Mouse (Mus musculus): ENCODE results near the gene Esrra. TPM values are rescaled to one million over a fixed set of nuclear protein-coding genes. Genes with fewer than 3 reads are reported as not detected.
A peak's percentile ranks its signal among the peaks of the same experiment; 100 is the strongest.
"Not testable (repeated sequence)": the region's sequence is repeated elsewhere in the genome, so short reads cannot be mapped to it uniquely, and the experiment has no call there.

Esrra gene
- total RNA-seq, 2 experiments from 2014 or later = 146 to 154 TPM

DNA sequence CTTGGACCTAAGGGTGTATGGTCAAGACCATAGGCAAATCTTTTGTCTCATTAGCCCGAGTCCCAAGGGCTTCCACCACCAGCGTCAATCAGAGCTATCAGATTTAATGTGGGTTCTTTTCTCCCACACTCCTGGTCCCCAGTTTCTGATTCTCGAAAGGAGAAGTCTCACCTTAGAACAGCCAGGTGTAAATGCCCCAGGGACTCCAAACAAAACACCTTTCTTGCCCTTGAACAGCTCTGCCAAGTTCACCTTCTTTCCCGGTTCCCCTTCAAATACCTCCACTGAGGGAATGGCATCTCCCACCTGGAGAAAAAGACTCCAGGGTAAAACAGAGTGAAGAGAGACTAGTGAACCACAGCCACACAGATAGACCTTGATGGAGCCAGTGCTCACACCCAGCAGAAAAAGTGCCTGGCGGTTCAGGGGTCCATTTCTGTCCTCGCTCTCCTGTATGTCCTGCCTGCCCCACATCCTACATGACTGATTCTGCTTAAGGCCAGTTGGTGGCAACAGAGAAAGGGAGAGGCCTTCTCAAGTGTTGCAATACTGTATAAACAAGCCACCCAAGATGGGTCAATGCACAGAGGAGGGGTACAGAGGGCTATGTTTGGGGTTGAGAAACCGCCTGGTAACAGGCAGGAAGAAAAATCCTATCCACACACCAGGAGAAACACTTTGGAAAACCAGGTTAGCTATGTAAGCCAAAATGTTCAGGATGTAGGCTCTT, 13.6 kb downstream of the Esrra start:
- DNase-seq = no peak
- intact Hi-C loops (cut with DNase I) = loop anchor here (2.0 kb wide), 2 partner anchors 37 to 67 kb away; partner anchors contain the start of gene Rps6ka4

DNA sequence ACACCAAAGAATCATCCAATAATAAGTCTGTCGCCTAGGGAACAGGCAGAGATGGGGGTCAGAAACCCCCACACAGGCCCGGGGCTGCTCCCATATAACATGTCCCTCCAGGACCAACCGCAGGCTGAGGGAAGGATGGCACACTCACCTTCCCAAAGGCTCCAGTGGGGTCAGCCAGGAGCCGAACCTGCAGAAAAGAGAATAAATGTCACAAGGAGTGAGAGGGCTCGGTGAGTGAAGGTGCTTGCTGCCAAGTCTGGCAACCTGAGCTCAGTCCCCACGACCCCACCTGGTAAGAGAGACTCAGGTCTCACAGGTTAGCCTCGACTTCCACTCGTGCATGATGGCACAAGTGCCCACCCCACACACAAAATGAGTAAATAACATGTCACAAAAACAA, 14.5 kb downstream of the Esrra start:
- DNase-seq = no peak
- intact Hi-C loops (cut with DNase I) = no loop called here

DNA sequence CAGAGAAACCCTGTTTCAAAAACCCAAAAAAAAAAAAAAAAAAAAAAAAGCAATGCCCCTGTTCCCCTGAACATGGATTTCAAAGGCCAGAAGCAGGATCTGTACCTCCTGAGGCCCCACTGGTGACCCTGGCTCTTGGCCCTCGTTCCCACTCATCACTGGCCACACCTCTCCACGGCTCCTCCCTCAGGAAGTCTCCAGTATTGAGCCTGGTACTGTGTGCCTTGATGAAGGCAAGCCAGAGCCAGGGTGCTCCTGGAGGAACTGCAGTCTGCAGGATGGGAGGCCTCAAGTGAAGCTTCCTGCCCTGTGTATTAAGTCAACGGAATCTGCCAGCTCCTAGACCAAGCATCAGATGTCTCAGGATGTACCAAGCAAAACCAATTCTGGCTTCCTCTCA, 15.4 kb downstream of the Esrra start:
- intact Hi-C loops (cut with DNase I) = no loop called here
- DNase-seq = no peak

DNA sequence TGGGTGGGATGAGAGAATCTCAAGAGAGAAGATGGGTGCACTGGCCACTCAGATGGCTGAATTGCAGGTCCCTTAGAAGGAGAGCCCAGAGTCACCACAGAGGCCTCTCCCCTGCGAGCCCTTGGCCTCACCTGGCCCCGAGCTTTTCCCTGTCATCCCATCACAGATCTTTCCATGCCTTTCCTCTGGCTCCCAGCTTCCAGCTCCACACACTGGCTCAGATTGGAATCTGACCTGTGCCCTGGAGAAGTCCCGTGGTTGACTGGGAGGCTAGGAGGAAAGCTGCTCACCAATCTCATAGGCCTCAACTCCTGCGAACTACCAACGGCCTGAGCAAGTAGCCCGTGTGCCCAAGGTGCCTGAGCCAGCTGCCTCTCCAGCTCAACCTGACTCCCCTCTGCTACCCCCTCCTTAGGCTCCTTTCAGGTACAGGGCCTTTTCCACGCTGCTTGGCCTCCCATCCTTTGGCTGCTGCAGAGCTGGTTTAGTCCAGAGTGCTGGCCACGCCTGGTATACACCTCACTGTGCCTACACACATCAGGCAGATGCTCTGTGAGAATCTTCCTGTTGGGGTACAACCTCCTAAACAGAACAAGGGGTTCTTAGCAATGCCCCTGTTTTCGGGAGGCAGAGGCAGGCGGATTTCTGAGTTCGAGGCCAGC, 16.0 kb downstream of the Esrra start:
- intact Hi-C loops (cut with DNase I) = no loop called here
- DNase-seq = no peak

DNA sequence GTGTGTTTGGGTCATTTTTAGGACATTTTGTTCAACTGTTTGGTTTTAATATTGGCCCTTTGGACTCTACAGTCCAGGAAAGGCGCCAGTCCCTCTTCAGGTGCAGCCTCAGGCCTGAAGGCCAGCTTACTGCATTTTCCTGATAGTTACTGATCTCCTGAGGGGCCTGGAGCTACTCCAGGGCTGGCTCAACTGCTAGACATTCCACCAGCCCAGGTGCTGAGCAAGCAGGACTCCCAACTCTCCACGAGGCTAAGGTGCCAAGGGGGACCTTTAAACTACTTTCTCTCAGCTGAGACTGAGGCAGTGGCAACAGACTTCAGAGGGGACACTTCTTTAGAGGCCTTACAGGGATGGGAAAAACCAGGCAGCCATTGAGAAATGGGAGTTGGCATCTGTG, 16.8 kb downstream of the Esrra start:
- intact Hi-C loops (cut with DNase I) = no loop called here
- DNase-seq = no peak

- no peak for DNase-seq
- intact Hi-C loops (cut with DNase I) = no loop called here
Observed at GRCm38 (mm10) chr19:6903031-6903430, 18.6 kb downstream of the Esrra start.

DNA sequence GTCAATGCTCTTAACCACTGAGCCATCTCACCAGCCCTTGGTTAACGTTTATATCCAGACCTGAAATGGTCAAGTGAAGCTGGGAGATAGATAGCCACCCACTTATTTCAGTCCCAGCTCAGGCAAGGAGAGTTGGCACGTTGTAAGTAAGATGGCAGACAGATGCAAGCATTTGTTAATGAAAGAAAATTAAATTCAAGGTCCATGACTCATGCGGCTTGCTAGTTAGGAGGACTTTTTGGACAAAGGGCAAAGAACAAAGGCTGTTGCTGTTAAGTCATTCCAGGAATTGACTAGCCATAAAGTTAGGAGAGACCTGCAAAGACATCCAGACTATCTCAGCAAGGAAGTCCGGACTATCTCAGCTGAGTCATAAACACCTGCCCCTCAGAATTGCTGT, 22.0 kb downstream of the Esrra start:
- intact Hi-C loops (cut with DNase I) = no loop called here
- DNase-seq = no peak

DNA sequence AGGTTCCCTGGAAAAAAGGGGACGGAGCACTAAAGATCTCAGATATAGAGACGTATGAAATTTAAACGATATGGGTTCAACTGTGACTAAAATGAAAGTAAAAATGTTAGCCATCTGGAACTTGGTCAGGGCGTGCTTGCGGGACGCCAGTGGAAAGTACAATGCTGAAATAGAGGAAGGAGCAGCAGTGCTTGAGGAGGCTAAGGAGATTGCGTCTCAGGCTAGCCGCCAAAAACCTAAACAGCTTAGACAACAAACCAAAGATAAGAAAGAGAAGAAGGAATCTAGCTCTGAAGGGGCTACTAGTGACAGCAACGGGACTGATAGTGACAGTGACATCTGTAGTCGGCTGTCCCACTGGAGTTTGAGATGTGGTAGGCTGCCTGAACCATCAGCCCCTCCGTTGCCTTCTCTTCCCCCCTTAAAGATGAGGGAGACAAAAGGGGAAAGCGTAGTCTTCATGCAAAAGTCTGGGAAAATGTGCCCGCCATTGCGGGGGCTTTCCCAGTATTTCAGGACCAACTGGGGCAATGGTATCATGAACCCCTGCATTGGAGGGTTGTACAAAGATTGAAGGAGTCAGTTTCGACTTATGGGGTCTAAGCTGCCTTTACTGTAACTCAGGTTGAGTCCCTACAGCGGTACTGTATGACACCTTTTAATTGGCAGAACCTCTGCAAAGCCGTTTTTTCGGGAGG, 25.9 kb downstream of the Esrra start:
- DNase-seq; intact Hi-C loops (cut with DNase I): not testable (repeated sequence)

- intact Hi-C loops (cut with DNase I) = no loop called here
- no peak for DNase-seq
Observed at GRCm38 (mm10) chr19:6893731-6894451, 27.7 kb downstream of the Esrra start.

DNA sequence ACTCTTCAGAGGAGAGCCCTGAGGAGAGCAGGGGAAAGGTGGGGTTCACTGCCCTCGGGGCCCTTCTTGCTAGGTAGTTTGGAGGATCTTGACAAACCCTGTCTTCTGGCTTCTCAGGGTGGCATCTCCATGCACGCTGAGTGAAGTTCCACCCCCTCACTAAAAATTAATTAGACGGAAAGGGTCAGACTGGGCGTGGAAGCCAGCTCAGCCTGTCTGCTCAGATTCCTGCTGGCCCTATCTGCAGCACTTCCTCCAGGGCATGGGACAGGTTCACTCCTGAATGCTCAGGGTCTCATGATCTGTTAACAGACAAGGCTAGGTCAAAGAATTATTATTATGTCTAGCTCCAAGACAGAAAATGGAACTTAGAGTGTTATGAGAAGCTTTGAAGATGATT, 29.1 kb downstream of the Esrra start:
- no peak for DNase-seq
- intact Hi-C loops (cut with DNase I) = no loop called here

DNA sequence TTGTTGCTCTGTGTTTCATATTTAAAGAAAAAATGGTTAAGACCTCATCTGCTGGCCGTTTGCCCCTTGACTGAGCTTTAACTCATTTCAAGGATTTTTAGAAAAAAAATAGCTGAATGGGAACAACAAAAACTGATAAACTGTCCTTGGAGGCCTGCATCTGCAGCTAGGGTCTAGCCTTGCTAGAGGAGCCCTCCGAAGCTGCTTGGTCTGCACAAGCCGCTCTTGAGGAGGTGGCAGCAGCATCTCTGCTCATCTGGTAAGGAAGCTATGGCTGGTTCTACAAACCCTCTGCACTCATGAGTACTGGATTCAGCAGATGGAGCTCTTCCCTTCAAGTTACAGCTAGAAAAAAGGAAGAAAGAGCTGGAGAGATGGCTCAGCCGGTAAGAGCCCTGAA, 43.6 kb downstream of the Esrra start:
- intact Hi-C loops (cut with DNase I) = no loop called here
- no peak for DNase-seq

DNA sequence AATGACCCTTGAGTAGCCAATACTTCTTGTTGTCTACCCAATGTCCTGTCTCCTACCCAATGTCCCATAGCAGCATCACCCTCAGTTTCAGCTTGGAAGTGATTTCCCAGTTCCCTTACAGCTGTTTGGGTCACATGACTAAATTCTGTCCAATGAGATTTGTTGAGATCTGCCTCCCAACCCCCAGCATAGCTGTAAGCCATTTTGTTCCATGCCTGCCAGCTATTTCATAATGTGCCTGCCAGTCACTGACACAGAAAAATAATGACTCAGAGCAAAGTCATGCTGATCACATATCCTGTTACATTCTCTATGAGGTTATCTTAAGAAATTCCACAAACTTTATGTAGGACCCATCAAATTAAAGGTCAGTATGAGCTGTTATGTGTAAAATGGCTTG, 44.8 kb downstream of the Esrra start:
- no peak for DNase-seq
- intact Hi-C loops (cut with DNase I) = no loop called here

- DNase-seq = no peak
- intact Hi-C loops (cut with DNase I) = no loop called here
Observed at GRCm38 (mm10) chr19:6875834-6876233, 45.8 kb downstream of the Esrra start.

DNA sequence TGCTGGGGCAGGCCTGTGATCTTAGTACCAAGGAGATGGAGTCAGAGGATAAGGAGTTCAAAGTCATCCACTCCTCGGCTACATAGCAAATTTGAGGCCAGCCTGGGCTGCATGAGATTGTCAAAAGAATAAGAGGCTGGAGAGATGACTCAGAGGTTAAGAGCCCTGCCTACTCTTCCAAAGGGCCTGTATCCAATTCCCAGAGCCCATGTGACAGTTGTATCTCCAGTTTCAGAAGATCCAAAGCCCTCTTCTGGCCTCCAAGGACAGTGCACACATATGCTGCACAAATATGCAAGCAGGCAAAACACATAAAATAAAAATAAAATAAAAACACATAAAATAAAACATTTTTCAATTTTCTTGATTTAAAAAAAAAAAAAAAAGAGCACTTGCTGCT, 47.4 kb downstream of the Esrra start:
- no peak for DNase-seq
- intact Hi-C loops (cut with DNase I) = no loop called here

DNA sequence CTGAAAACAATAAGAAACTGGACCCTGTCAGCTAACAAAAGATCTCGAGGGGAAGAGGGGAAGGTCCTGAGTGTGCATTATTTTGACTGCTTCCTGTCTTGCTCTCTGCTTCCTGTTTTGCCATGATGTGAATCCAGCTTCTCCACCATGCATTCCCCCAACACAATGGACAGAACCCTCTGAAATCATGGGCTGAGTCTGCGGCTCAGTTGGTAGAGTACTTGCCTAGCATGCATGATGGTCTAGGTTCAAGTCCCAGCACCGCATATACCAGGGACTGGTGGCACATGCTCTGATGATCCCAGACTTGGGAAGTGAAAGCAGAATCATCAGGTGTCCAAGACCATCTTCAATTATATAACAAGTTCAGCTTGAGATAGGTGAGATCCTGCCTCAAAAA, 48.9 kb downstream of the Esrra start:
- no peak for DNase-seq
- intact Hi-C loops (cut with DNase I) = no loop called here

GRCm38 (mm10) chr19:6871574-6872271, 49.9 kb downstream of the Esrra start:
- intact Hi-C loops (cut with DNase I) = loop anchor here (2.0 kb wide), 1 partner anchor 37 kb away; the partner anchor contains the start of gene Trmt112
- DNase-seq = no peak

DNA sequence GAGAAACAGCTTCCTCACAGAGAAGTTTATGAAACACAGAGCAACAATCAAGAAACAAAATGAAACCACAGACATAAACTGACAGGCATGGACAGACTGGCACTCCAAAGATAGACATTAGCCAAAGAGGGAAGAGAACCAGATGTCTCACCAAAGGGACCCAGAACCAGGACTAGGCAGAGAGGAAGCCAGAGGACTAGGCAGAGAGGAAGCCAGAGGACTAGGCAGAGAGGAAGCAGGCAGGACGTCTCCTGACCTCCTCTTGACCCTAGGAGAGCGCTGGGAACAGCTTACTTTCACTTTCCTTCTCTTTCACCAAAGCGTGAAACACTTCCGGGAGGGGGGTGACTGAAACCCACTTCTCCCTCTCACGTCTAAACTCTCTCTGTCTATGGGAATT, 52.3 kb downstream of the Esrra start:
- intact Hi-C loops (cut with DNase I) = no loop called here
- peak; percentile 53 for DNase-seq

- intact Hi-C loops (cut with DNase I) = no loop called here
- DNase-seq = no peak
Observed at GRCm38 (mm10) chr19:6861451-6861850, 60.2 kb downstream of the Esrra start.

Measured in heart, postnatal 36 days (tissue).